Mouse (Mus musculus) erythroblast, adult 5-6 weeks (primary cell): ENCODE measurements around the gene Fes. TPM values are rescaled to one million over a fixed set of nuclear protein-coding genes. Genes with fewer than 3 reads are reported as not detected.
"Not testable (repeated sequence)": the region's sequence is repeated elsewhere in the genome, so short reads cannot be mapped to it uniquely, and the experiment has no call there.

ENCODE experiments used
- ATAC-seq: replicated peaks from 2 replicates; pipeline ENCODE4 v1.8.0; 2016; ENCODE audit warnings: moderate number of reproducible peaks, mild to moderate bottlenecking, moderate TSS enrichment, inconsistent platforms; ENCODE audit not compliant: poor library complexity, low FRiP score, severe bottlenecking
- total RNA-seq, 2 experiments: library from RNA; stranded (forward) in 1 of 2; stranded (reverse) in 1 of 2; fragments of 150-400 nt in 1 of 2; fragments of 200-764, 138-1000 nt in 1 of 2; gene quantifications; 2 replicates each; pipeline versions ENCODE4 v1.2.3 to v1.2.4; 2015 to 2017; ENCODE audit warnings: low replicate concordance in 2 of 2

Fes gene
- total RNA-seq, 2 experiments from 2014 or later: 31.2 to 56.5 TPM

GRCm38 (mm10) chr7:80406186-80406585 is 18.4 kb upstream of the Fes start:
- ATAC-seq: no peak

GRCm38 (mm10) chr7:80405188-80405695 is 17.5 kb upstream of the Fes start, which contains the start of gene Furin:
Gene Furin, minus strand, starts transcription at chr7:80405436.
- no peak for ATAC-seq

GRCm38 (mm10) chr7:80404101-80404894 is 16.6 kb upstream of the Fes start:
- ATAC-seq: no peak

- no peak for ATAC-seq
These were observed 15.8 kb upstream of the Fes start for GRCm38 (mm10) chr7:80403551-80403950.

GRCm38 (mm10) chr7:80402651-80403321 is 15.0 kb upstream of the Fes start:
- peak; percentile 60 for ATAC-seq

GRCm38 (mm10) chr7:80401860-80402641 is 14.3 kb upstream of the Fes start:
- ATAC-seq: peak; percentile 17

GRCm38 (mm10) chr7:80401041-80401859 is 13.5 kb upstream of the Fes start:
- no peak for ATAC-seq

- no peak for ATAC-seq
These were observed 12.8 kb upstream of the Fes start for GRCm38 (mm10) chr7:80400571-80400970.

GRCm38 (mm10) chr7:80400099-80400498 is 12.4 kb upstream of the Fes start:
- no peak for ATAC-seq

GRCm38 (mm10) chr7:80398654-80399444 is 11.1 kb upstream of the Fes start:
- no peak for ATAC-seq

- no peak for ATAC-seq
These were observed 10.2 kb upstream of the Fes start for GRCm38 (mm10) chr7:80397986-80398385.

GRCm38 (mm10) chr7:80396427-80396826 is 8.7 kb upstream of the Fes start:
- not testable (repeated sequence) for ATAC-seq

- ATAC-seq: no peak
These were observed 6.9 kb upstream of the Fes start for GRCm38 (mm10) chr7:80394600-80394999.

GRCm38 (mm10) chr7:80392119-80392518 is 4.4 kb upstream of the Fes start:
- ATAC-seq: no peak

- no peak for ATAC-seq
These were observed 613 bp downstream of the Fes start for GRCm38 (mm10) chr7:80387033-80387632.

- ATAC-seq: peak; percentile 65
These were observed 1.4 kb downstream of the Fes start for GRCm38 (mm10) chr7:80386235-80386930.

- ATAC-seq: no peak
These were observed 4.8 kb downstream of the Fes start for GRCm38 (mm10) chr7:80382919-80383318.

GRCm38 (mm10) chr7:80379531-80379930 is 8.2 kb downstream of the Fes start:
- ATAC-seq: 0 out of 2 replicates have a peak, but pooled peaks have one; percentile 32
